Mouse (Mus musculus): ENCODE measurements around the gene Tgfbi. TPM values are rescaled to one million over a fixed set of nuclear protein-coding genes. Genes with fewer than 3 reads are reported as not detected.
A peak's percentile ranks its signal among the peaks of the same experiment; 100 is the strongest.

Tgfbi gene
- total RNA-seq, 1 experiment from 2014 or later: 17.4 TPM

DNA sequence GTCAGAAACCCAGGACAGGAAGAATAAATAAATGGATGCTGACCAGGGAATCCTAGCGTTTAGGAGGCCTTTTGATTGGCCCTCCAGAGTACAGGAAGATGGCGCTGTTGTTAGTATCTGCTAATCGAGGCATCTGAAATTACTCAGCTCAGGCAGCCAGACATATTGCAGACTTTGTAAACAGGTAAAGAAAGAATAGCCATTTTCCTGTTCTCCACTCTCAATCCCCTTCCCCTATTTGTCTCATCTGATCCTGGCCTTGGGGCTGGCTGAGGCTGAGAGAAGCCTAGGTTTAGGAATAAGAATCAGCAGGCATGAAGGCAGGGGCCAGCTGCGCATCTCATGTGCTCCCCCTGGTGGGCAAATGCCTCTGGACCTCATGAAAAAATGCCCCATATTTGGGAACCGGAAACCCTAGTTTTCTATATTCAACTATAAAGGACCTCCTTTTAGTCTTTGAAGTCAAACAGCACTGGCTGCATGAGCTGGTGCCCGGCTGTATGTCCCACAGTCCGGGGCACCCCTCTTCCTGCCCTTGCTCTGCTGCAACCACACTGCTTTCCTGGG, 48.7 kb downstream of the Tgfbi start:
- ATAC-seq (replicated peaks in 1 of 2; ENCODE audit: insufficient read depth in 1 of 2, low FRiP score in 2 of 2, low TSS enrichment in 1 of 2, low read depth in 1 of 2, poor library complexity in 2 of 2, severe bottlenecking in 2 of 2): peak; percentile 51 to 77; a peak in 3 of 4 replicates

DNA sequence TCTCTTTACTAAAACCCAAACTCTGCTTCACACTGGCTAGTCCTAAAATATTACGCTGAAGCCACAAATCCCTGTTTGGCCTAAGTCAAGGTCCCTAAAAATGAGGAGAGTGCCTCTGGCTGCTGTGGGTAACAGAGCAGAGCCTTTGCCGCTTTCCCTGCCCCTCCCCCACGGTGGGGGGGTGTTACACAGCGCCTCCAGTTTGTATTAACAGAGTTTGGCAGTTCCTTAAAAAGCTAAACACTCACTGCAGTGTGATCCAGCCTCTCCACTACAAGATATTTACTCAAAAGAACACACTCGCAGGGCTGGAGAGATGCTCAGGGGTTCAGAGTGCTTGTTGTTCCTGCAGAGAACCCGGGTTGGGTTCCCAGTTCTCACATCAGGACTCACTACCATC, 49.6 kb downstream of the Tgfbi start:
- no peak for ATAC-seq (replicated peaks in 1 of 2; ENCODE audit: insufficient read depth in 1 of 2, low FRiP score in 2 of 2, low TSS enrichment in 1 of 2, low read depth in 1 of 2, poor library complexity in 2 of 2, severe bottlenecking in 2 of 2)

DNA sequence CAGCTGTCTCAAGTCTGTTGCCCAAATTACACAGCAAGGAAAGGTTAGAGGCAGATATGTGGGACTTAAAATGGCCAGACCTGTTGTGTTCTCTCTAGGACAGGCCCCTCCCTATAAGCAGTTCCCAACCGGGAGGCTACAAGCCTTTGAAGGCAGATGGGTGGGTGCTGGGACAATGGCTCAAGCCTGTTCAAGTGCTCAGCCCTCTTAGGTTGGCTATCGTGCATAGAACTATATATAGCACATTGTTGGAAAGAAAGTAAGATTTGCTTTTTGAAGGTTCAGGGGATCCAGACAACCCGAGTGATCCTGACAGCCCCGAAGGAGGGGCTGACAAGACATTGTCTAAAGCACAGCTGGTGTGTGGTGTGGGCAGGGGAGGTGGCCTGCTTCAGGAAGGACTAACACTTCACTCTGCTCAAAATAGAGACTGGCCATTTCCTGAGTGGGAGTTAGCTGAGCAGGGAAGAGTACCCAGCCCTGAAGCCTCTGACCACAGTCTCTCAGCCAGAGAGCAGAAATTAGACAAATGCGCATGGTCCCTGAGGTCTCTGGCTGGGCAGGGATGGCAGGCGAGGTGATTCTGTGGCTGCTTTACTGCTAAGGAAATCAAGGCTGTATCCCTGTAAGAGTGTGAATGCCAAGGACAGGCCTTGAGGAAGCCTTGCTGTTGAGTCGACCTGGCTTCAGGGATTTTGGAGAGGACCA, 52.7 kb downstream of the Tgfbi start:
- ATAC-seq (replicated peaks in 1 of 2; ENCODE audit: insufficient read depth in 1 of 2, low FRiP score in 2 of 2, low TSS enrichment in 1 of 2, low read depth in 1 of 2, poor library complexity in 2 of 2, severe bottlenecking in 2 of 2): no peak

DNA sequence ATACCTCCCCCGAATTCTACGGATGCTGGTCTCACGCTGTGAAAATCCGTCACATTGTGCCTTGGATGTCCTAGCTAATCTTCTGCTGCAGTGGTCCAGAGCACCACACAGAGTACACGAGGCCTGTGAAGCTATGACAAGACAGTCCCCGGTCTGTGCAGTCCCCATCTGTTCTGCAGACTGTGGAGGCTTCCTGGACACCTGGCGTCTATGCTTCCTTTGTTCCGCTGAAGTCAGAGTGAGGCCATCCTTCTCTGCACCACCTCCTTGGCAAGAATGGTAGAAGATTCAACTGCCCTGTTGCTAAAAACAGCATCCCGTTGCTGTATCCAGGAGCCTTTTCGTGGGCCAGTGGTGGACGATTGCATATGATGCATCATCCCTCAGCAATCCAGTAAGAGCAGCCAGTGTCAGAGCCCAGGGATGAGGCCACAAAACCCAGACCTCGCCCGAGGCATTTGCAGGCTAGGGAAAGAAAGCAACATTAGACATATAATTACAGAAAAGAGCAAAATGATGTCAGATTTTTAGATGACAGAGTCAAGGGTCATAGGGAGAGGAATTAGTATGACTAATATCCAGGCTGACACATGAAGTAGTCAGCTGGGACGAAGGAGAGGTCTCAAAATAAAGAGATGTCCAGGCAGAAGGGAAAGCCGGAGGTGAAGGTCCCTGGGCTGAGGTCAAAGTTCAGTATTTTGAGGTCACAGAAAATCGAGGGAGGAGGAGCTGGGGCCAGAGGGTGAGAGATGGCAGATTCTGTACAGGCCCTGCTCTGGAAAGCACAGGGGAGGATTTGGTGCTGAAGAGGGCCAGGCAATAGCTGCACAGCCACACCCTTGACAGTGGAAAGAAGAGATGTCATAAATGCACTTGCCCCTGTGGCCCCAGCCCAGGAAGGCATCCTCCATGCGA, 55.2 kb downstream of the Tgfbi start:
- no peak for ATAC-seq (replicated peaks in 1 of 2; ENCODE audit: insufficient read depth in 1 of 2, low FRiP score in 2 of 2, low TSS enrichment in 1 of 2, low read depth in 1 of 2, poor library complexity in 2 of 2, severe bottlenecking in 2 of 2)

DNA sequence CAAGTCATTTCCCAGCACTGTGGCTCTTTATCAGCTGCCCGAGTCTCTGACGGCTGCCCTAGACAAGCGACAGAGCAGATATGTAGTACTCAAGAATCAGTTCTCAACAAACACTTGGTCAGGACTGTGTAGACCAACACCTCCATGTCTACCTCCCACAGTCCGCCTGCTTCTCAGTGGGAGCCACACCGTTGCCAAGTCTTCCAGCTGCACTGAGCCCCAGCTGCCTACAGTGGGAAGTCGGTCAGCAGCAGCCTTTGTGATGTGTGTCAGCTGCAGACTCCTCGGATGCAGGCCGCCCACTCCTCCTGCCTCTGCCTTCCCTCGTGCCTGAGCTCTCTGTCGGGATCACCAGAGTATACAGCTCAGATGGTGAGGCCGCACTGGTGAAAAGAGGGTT, 61.9 kb downstream of the Tgfbi start:
- no peak for ATAC-seq (replicated peaks in 1 of 2; ENCODE audit: insufficient read depth in 1 of 2, low FRiP score in 2 of 2, low TSS enrichment in 1 of 2, low read depth in 1 of 2, poor library complexity in 2 of 2, severe bottlenecking in 2 of 2)

DNA sequence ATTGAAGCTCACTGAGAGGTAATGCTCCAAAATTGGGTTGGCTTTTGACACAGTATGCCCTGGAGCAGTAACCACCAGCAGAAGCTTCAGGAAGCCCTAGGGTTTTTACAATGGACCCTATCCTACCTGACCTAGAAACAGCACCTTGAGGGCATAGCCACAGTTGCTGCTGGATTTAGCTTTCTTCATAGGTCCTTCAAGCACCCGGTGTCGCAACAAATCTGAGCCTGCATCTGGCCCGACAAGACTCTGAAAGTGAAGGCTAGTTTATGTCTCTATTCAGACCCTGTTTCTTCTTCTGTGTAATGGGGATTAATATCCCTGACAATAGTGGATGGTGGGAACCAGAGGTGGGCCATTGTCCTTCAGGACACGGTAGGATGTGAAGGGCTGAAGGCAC, 68.4 kb downstream of the Tgfbi start:
- ATAC-seq (replicated peaks in 1 of 2; ENCODE audit: insufficient read depth in 1 of 2, low FRiP score in 2 of 2, low TSS enrichment in 1 of 2, low read depth in 1 of 2, poor library complexity in 2 of 2, severe bottlenecking in 2 of 2): no peak

DNA sequence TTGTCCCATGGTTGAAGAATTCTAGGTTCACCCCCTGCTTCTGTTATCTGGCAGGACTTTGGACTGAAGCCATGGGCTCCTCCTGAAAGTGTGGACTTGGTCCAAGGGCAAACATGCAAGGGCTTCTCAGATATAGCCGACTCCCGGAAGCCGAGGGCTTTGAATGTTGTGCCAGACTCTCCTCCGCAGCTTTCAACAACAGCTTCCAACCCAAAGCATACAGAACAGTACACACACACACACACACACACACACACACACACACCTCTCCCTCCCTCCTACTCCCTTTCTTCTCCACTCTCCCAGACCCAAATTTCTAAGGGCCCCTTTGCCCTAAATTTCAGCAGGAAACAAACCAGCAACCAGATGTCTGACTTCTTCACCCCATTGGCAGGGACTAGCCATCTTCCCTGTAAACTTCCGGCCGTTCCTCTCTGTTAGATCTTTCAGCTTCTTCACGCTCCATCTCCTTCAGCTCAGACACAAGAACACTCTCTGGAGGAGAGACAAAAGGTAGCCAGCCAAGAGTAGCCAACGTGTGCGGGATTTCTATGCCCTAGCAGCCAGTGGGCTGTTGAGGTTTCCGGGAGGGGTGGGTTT, 69.0 kb downstream of the Tgfbi start:
- no peak for ATAC-seq (replicated peaks in 1 of 2; ENCODE audit: insufficient read depth in 1 of 2, low FRiP score in 2 of 2, low TSS enrichment in 1 of 2, low read depth in 1 of 2, poor library complexity in 2 of 2, severe bottlenecking in 2 of 2)

DNA sequence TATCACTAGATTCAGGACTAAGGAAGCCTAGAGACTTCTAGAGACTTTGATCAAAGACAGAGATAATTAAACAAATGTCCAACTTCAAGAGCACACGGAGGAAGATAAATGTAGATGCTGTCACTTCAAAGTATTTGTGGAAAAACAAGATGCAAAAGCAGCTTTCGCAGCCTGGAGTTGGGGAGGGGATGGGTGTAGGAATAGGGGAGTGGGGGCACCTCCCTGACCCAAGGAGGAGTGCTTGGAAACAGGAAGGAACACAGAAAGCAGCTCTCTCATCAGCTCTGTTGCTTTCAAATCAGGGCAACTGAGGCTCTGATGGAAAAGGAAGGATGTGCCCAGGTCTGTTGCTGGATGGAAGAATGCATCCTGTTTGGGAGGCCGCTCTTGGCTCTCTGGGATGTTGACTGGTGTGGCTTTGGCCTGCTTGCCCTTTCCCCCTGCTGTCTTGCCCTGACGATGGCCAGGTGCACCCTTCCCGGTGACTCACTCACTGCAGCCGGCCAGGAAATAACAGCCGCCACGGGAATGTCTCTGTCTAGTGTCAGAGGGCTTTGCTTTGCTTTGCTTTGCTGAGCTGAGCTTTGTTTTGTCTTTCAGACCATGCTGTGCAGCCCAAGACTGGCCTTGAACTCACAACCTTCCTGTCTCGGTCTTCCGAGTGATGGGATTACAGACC, 69.6 kb downstream of the Tgfbi start:
- no peak for ATAC-seq (replicated peaks in 1 of 2; ENCODE audit: insufficient read depth in 1 of 2, low FRiP score in 2 of 2, low TSS enrichment in 1 of 2, low read depth in 1 of 2, poor library complexity in 2 of 2, severe bottlenecking in 2 of 2)

DNA sequence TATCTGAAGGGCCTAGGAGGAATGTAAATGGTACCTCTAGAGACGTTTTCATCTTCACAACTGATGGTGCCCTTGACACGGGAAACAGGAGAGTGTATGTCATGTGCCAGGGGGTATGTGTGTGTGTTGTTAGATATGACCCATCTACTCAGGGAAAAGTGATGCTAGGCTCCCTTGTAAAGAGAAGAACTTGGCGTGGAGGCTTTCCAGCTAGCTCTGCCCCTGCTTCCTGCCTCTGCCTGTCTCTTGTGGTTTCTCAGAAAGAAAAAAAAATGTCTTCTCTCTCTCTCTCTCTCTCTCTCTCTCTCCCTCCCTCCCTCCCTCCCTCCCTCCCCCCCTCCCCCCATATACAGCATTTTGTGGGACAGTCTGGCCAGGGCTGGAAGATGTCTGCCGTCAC, 72.6 kb downstream of the Tgfbi start:
- ATAC-seq (replicated peaks in 1 of 2; ENCODE audit: insufficient read depth in 1 of 2, low FRiP score in 2 of 2, low TSS enrichment in 1 of 2, low read depth in 1 of 2, poor library complexity in 2 of 2, severe bottlenecking in 2 of 2): no peak

DNA sequence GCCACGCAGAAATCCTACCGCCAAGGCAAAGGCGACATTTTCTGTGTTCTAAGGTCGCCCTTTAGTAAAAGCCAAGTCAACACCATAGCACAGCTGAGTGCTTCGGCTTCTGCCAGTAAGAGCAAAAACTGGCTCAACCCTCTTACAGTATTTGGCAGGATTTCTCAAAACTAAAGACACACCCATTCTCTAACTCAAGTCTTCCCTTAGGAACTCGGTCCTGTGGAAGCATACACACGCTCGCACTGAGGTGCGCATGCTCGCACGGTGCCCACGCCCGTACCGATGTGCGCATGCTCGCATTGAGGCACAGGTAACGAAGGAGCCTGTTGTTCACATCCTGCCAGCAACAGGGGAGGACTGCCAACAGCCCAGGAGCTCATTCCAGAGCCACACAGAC, 73.0 kb downstream of the Tgfbi start:
- ATAC-seq (replicated peaks in 1 of 2; ENCODE audit: insufficient read depth in 1 of 2, low FRiP score in 2 of 2, low TSS enrichment in 1 of 2, low read depth in 1 of 2, poor library complexity in 2 of 2, severe bottlenecking in 2 of 2): no peak

DNA sequence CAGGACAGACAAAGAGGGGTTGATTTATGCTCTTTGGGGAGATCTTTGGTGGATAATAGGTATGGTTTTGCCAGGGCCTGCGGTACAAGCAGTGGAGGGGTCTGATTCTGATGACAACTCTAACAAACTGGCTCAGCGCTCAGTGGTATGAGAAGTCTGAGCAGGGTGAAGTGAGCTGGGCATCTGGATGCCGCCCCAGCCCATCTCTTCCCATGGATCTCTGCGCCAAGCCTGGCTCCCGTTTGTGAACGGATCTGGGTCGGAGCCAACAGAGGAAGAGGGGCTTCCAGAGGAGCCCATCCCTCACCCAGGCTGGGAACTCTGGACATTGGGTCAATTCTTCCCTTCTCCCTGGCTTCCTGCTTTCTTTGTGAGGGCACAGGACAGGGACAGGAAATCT, 74.0 kb downstream of the Tgfbi start:
- ATAC-seq (replicated peaks in 1 of 2; ENCODE audit: insufficient read depth in 1 of 2, low FRiP score in 2 of 2, low TSS enrichment in 1 of 2, low read depth in 1 of 2, poor library complexity in 2 of 2, severe bottlenecking in 2 of 2): no peak

Other genes starting within 250 kb of the Tgfbi start
- gene Gm3045, start 182.9 kb upstream of the Tgfbi start, total RNA-seq (2017): not detected in 2 replicates
- gene Slc25a48, start 171.2 kb upstream of the Tgfbi start, total RNA-seq (2017): 0.38 TPM in 1 of 2 replicates, not detected in the other
- gene Il9, start 127.3 kb upstream of the Tgfbi start, total RNA-seq (2017): not detected in 2 replicates
- 1.0 and 1.7 TPM in 2 replicates for gene Fbxl21, start 87.1 kb upstream of the Tgfbi start, total RNA-seq (2017)
- not detected in 2 replicates for gene Lect2, start 61.0 kb upstream of the Tgfbi start, total RNA-seq (2017)
- gene Smad5, start 93.5 kb downstream of the Tgfbi start, total RNA-seq (2017): 40.5 and 50.3 TPM in 2 replicates
- gene Gm45623, start 144.3 kb downstream of the Tgfbi start, total RNA-seq (2017): not detected in 2 replicates